Mouse (Mus musculus): ENCODE data around the gene Hyal1.

- TF ChIP-seq POLR2A (IDR thresholded peaks at IDR 0.05; ENCODE audit: borderline replicate concordance, extremely low read depth, insufficient read depth, insufficient read length, poor library complexity, severe bottlenecking) (no peak), CTCF (IDR thresholded peaks at IDR 0.05; ENCODE audit: borderline replicate concordance, extremely low read depth, insufficient read depth, insufficient read length) (no peak)
These were observed 44.2 kb downstream of the Hyal1 start for GRCm38 (mm10) chr9:107620954-107621353.
